Mouse (Mus musculus) ES-E14 (cell line): ENCODE results near the gene Dmpk.

Source experiments
- CHD2 ChIP-seq: IDR thresholded peaks from 2 replicates; pipeline ENCODE4 v1.6.1; 2014; ENCODE audit warnings: mild to moderate bottlenecking, low read depth, low read length, inconsistent platforms
- HCFC1 ChIP-seq: IDR thresholded peaks from 2 replicates; pipeline ENCODE4 v1.6.1; 2012; ENCODE audit warnings: low read length, inconsistent platforms, borderline replicate concordance; ENCODE audit not compliant: insufficient read depth
- MAFK ChIP-seq: IDR thresholded peaks from 2 replicates; pipeline ENCODE4 v1.6.1; 2014; ENCODE audit warnings: mild to moderate bottlenecking, low read depth, low read length, inconsistent platforms; ENCODE audit not compliant: insufficient read depth
- ZC3H11A ChIP-seq: IDR thresholded peaks from 2 replicates; pipeline ENCODE4 v1.6.1; 2012; ENCODE audit warnings: low read depth, mild to moderate bottlenecking, inconsistent platforms, low read length, borderline replicate concordance
- ZNF384 ChIP-seq: IDR thresholded peaks from 2 replicates; pipeline ENCODE4 v1.6.1; 2012; ENCODE audit warnings: low read depth, low read length, inconsistent platforms

DNA sequence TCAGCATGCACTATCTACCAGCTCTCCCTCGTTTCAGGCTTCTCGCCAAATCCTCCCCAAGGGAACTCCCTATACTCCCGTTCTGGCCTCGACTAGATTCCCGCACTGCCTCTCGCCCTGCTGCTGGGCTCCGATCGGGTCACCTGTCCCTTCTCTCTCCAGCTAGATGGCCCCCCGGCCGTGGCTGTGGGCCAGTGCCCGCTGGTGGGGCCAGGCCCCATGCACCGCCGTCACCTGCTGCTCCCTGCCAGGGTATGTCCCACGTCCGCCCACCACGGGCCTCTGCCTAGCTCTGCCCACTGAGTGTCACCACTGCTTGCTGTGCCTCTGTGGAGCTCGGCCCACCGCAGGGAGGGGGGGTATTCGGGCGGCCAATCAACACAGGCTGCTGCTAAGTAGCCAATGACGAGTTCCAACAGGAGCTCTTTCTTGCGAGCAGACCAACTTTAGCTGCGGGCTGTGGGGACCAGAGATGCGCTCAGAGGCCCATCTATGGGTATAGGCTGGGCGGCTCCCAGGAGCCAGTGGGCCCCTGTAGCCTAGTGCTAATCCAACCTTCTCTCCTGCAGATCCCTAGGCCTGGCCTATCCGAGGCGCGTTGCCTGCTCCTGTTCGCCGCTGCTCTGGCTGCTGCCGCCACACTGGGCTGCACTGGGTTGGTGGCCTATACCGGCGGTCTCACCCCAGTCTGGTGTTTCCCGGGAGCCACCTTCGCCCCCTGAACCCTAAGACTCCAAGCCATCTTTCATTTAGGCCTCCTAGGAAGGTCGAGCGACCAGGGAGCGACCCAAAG, 8.9 kb downstream of the Dmpk start:
- TF ChIP-seq HCFC1 (no peak), CHD2 (no peak), ZNF384 (no peak), MAFK (no peak), ZC3H11A (no peak)
